12 mouse cellular contexts compared by ENCODE assay signal in genomic region chr6:103213160-103213559, GRCm38 (mm10).
DNase-seq lines count a peak whose midpoint lies in the region; ATAC-seq lines count a peak whose summit lies in the region.
"Had no signal": no experiment of that assay in that cellular context is flagged by ENCODE, and none has a peak within 500 bp of the region (broad histone marks: within the 10 kb centered on the region; RNA-seq: fewer than 3 reads in every experiment).

No protein-coding gene starts in this region.

- DNase-seq in adrenal gland, postnatal 10 days: peak; percentile 27
- no peak for DNase-seq in adrenal gland, adult 18-20 months (ENCODE audit: low spot score in 2 of 2)
- peak; percentile 23 for DNase-seq in neural tube, embryonic 10.5 days (ENCODE audit: extremely low spot score, low spot score)
- peak; percentile 50 for DNase-seq in lung, postnatal 10 days
- no peak for DNase-seq in frontal cortex, postnatal 14 days (ENCODE audit: low spot score in 2 of 2)
- no peak for DNase-seq in adrenal gland, postnatal 25 days
- DNase-seq: cerebellum, adult 11-12 months; liver, embryonic 13.5 days; thymus, adult 2 months had no signal

- WGBS in neural tube, embryonic 15.5 days: 45% methylated on average over 6 of the region's 6 CpGs

- no peak overlapping the region for H3K9ac ChIP-seq in neural tube, embryonic 15.5 days (replicated peaks)
- H3K9ac ChIP-seq: liver, embryonic 13.5 days had no signal

- H3K4me3 ChIP-seq in neural tube, embryonic 15.5 days (replicated peaks): no peak overlapping the region
- H3K4me3 ChIP-seq: liver, embryonic 13.5 days had no signal

- H3K9me3 ChIP-seq in neural tube, embryonic 15.5 days (replicated peaks): no peaks in the 10 kb centered on the region
- H3K9me3 ChIP-seq: liver, embryonic 13.5 days had no signal

- no peaks in the 10 kb centered on the region for H3K27me3 ChIP-seq in neural tube, embryonic 15.5 days (replicated peaks)
- H3K27me3 ChIP-seq: liver, embryonic 13.5 days; Patski had no signal

- no peak for ATAC-seq in neural tube, embryonic 15.5 days (ENCODE audit: low FRiP score)
- ATAC-seq in megakaryocyte-erythroid progenitor cell, adult 5-6 weeks (replicated peaks; ENCODE audit: low FRiP score, low TSS enrichment, poor library complexity, severe bottlenecking): no peak
- ATAC-seq: Patski had no signal

- no peak overlapping the region for H3K27ac ChIP-seq in neural tube, embryonic 15.5 days (replicated peaks)
- H3K27ac ChIP-seq: liver, embryonic 13.5 days had no signal

- H3K4me2 ChIP-seq in neural tube, embryonic 15.5 days: no peak overlapping the region
- H3K4me2 ChIP-seq: liver, embryonic 13.5 days had no signal

- H3K4me1 ChIP-seq in neural tube, embryonic 15.5 days: no peaks in the 10 kb centered on the region
- H3K4me1 ChIP-seq: liver, embryonic 13.5 days had no signal

- H3K36me3 ChIP-seq in neural tube, embryonic 15.5 days: no peaks in the 10 kb centered on the region
- H3K36me3 ChIP-seq: liver, embryonic 13.5 days had no signal

Comparison
In these comparisons a context has a peak if more than half of its experiments do, and no peak if none do; other contexts are left out.
1. DNase-seq: peak in adrenal gland, postnatal 10 days (single experiment), neural tube, embryonic 10.5 days (single experiment) and lung, postnatal 10 days (single experiment); none in adrenal gland, adult 18-20 months (0 of 2), frontal cortex, postnatal 14 days (0 of 2) and adrenal gland, postnatal 25 days (single experiment).